Mouse (Mus musculus) frontal cortex, postnatal 10 days (tissue): ENCODE results near the gene Cox14.

ENCODE experiments used
- DNase-seq, 2 experiments: peaks; one replicate each; pipeline ENCODE4 v3.0.0; 2022; ENCODE audit warnings: low spot score in 2 of 2, mixed read lengths in 1 of 2

Gene Cox14

GRCm38 (mm10) chr15:99708176-99708575 lies 17.2 kb upstream of the Cox14 start:
- no peak for DNase-seq

DNA sequence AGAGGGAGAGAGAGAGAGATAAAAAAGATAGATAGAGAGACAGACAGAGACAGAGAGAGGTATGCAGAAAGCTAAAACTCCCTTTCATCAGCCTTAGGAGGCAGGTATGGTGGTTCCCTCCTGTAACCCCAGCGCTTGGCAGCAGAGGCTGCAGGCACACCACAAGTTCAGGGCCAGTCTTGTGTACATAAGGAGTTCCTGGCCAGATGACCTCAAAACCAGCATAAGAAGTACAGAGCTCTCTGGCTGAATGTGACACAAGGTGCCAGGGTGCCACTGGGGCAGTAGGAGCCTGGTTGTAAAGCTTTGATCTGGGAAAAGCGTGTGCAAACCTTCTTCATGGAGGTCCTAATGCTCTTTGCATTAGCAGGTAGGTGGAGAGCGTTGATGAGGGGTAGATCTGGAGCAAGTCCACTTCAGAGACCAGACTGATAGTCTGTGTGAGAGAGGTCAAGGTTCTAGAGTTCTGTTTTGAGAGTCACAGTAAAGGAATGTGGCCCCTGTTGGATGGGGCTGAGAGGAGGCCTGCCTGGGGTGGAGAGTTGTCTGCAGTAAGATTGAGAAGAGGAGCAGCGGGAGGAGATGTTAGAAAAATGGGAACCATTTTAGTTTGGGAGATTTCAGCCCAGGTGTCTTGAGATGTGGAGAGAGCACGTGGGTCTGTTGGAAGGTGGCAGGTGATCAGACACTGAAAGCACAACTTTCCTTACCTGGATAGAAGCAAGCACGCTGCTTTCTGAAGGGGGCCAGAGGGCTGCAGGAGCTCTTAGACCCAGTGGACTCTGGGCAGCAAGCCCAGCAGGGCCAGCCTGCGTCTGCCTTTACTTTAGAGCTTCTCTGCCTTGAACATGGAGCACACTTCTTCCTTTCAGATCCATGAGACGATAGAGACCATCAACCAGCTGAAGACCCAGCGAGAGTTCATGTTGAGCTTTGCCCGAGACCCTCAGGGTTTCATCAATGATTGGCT lies 14.9 kb upstream of the Cox14 start:
- no peak for DNase-seq

DNA sequence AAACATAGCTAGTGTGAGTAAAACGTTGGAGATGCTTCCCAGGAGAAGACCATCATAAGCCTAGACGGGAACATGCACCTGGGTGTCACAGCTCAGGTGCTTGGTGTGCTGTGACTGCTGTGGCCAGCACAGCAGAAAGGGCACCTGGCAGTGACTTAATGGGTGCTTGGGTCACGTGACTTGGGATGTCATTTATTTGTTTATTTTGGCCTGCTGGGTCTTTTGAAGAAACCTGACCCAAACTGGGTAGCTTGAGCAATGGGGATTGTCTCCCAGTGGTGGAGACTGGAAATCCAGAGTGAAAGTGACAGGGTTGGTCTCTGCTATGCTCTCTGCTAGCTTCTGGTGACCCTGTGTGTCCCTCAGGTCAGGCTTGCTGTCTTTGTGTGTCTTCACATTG lies 13.9 kb upstream of the Cox14 start:
- no peak for DNase-seq

GRCm38 (mm10) chr15:99712666-99713559 lies 12.5 kb upstream of the Cox14 start:
- no peak for DNase-seq

DNA sequence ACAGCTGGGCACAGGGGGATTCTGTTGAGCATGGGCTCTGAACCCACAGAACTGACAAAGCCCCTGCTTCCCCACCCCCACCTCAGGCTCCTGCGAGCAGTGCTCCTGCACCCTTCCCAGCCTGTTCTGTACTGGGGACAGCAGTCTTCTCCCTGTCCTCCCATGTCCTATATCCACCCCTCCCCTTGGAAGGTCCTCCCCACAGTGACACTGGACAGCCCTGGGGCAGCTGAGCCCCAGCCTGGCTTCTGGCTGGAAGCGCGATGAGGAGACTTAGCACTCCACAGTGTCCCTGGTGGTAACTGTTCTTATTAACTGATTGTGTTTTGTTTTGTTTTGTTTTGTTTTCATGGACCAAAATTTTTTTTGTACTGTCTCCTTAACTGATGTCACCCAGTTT lies 11.8 kb upstream of the Cox14 start:
- DNase-seq = no peak

DNA sequence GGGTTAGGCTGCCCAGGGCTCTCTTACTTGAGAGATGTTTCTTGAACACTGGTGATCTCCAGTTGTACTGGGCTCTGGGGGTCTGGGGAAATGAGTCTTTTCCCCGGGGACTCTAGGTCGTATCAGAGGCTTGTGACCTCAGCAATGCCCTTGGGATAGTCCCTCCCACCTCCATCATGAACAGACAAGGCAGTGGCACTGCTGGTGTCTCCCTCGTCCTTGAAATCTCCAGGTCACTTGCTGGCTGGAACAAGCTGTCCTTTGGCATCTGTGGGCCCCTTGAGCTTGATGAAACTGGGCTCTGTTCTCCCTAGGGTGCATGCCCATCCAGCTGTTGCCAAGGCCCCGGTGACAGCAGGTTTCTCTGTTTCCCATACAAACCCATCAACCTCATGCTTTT lies 11.2 kb upstream of the Cox14 start:
- DNase-seq = no peak

- peak; percentile 76 to 82 for DNase-seq
These were observed 10.6 kb upstream of the Cox14 start for GRCm38 (mm10) chr15:99714858-99715257.

DNA sequence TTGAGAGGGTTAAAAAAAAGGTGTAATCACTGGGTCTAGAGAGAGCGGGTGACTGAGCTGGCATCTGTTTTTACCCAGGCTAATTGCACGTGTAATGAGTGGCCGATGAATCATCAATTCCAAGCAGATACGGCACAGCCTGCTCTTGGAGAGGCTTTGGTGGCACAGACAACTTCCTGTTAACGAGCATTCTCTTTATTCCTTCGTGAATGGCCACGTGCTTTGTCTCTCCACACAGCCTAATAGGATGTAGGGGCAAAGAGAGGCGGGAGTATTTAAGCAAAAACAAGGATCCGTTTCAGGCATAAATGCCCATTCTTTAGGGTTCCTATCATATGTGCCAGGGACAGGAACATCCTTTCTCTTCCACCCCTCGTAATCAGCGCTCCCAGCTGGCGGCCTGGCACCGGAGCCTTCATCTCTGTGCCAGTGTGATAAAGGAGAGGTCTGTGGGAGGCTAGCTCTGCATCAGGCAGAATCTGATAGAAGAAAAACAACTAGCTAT lies 10.0 kb upstream of the Cox14 start:
- peak in 1 of 2 experiments; percentile 61 for DNase-seq

DNA sequence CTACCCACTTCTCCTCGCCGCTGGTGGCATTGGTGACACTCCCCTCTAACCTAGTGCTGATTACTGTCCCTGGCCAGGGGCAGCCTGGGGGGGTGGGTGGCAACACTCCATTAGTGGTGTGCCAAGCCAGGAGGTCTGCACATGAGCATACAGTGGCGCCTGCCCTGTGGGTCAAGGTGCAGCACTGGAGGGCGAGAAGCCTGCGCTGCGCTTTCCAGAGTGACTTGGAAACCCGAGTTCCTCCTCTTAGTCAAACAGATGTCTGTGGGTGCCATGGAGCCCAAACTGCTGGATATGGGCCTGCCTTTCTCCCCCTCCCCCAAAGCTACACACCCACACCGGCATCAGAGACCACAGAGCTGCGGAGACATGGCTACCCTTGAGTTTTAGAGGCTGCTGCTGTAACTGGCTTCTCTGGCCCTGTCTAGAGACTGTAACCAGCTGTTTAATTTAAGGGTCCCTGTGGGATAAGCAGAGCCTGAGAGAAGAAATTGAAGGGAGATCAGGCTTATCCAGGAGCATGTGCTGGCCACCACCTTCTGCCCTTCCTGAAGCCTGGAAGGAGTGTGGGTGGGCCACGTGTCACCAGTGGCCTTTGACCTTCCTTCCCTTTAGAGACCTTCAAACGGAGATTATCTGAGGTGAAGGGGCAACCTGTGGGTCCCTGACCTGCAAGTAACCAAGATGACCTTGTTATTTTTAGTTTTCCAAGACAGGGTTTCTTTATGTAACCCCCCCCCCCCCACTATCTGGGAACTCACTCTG lies 9.3 kb upstream of the Cox14 start:
- DNase-seq = no peak

GRCm38 (mm10) chr15:99716814-99717213 lies 8.6 kb upstream of the Cox14 start:
- DNase-seq = no peak

DNA sequence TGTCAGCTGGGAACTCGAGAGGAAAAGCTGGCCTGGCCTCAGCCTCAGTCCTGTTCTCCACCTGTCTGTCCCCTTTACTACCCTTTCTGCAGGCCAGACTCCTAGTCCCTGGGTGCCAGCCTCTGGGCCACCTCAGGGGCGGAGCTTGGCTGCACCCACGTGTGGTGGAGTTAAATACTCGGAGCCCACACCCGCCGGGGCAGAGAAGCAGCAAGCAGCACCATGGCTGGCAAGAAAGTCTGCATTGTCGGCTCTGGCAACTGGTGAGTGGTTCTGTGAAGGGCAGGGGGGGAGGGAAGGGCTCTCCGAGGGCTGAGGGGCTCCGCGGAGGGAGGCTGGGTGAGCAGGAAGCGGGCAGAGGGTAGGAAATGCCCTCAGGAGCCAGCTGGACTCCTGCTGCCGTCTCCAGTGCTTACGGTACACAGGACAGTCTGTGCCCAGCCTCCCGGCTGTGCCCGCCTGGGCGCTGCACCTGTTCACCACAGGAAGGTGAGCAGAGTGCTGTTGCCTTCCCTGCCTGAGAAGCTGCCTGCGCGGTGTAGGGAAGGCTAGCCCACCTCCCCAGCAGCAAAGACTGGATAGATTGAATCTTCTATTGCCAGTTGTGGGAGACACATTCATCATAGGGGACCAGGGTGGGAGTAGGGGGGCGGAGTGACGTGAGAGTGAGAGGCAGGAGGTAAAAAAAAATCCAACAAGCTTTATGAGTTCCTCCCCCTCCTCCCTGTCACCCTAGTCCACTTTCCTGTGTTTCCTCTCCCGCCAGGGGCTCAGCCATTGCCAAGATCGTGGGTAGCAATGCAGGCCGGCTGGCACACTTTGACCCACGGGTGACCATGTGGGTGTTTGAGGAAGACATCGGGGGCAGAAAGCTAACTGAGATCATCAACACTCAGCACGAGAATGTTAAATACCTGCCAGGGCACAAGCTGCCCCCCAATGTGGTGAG lies 7.8 kb upstream of the Cox14 start, which contains the start of gene Gpd1:
Gene Gpd1, plus strand, starts transcription at position 130 of the 949 bp plus-strand sequence.
- peak in 1 of 2 experiments; percentile 66 for DNase-seq

GRCm38 (mm10) chr15:99718461-99719021 lies 6.9 kb upstream of the Cox14 start:
- no peak for DNase-seq

DNA sequence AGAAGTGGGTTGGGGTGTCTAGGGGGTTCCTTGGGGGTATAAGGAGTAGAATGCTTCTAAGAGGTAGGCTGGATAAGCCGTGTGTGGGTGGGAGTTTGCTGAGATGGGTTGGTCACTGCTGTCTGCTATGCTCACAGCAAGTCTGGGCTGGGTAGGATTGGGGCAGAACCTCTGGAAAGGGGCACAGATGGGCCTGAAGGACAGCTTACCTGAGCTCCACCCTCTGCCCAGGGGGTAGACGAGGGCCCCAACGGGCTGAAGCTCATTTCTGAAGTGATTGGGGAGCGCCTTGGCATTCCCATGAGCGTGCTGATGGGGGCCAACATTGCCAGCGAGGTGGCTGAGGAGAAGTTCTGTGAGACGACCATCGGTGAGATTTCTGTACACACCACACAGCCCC lies 5.6 kb upstream of the Cox14 start:
- DNase-seq = no peak

GRCm38 (mm10) chr15:99721921-99722743 lies 3.3 kb upstream of the Cox14 start:
- DNase-seq = no peak

DNA sequence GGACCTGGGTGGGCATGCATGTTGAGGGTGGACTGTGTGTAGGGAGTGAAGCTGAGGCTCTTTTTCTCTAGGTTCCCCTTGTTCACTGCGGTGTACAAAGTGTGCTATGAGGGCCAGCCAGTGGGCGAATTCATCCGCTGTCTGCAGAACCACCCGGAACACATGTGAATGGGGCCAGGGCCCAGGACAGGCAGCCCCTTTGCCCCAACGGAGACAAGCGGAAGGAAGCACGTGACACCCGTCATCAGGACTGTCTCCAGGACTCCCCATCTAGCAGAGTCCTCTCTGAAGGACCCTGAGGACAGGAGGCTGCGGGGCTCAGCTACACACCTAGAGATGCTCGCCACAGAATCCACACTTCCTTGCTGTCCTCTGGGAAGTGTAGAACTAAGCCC lies 2.3 kb upstream of the Cox14 start:
- DNase-seq = no peak

- DNase-seq = peak in 1 of 2 experiments; percentile 74
These were observed 1.7 kb upstream of the Cox14 start for GRCm38 (mm10) chr15:99723515-99724291.

DNA sequence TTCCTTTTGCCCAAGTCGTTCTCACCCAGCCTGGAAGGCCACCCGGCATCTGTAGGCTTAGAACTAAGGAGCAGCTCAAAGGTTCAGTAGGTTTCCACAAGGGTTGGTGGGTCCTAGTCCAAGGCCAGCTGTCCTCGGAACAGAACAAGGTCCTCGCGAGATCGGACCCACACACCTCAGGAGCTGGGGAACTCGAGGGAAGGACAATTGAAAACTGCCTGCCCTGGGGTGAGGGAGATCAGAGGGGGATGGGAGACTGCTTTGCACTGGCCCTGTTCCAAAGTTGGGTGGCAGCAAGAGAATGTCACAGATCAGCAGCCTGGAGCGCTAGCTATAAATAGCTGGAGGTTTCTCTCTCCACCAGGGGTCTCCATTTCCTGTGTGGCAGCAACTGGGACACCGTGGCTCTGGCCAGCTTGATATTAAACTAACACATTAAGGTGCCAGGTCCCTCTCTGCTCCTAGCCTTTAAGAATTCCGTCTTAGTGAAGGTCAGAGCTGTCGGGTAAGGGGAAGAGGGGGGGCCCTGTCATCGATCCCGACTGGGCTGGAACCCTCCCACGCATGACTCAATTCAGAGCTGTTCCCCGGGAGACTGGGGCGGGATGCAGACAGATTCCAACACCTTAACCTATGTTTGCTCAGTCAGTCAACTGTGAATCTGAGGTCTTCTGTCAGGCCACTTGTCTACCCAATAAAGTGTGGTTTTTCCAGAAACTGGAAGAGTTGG lies 961 bp upstream of the Cox14 start:
- peak; percentile 65 to 80 for DNase-seq

- no peak for DNase-seq
These were observed 1.1 kb downstream of the Cox14 start for GRCm38 (mm10) chr15:99726549-99726948.
